Mouse (Mus musculus) mouse embryonic stem cell (cell line): ENCODE measurements at regions not wholly inside any gene's neighbourhood (a gene's known extent, or its start where the extent isn't known, plus 50 kb on each side); places are given as distances from the start of the nearest gene placed in this dataset.

Experiments
- in situ Hi-C, 2 experiments: fragments of 300-500 bp; cut with MboI; formaldehyde crosslinking; loops; 1 replicate in 1 of 2; 3 replicates in 1 of 2; pipeline ENCODE4 v1.14.3; 2019 to 2020; ENCODE audit warnings: low sequenced_read_pairs in 2 of 2, low pct_unique_long_range_greater_than_20kb in 1 of 2, mixed read lengths in 1 of 2; ENCODE audit not compliant: unreplicated experiment in 1 of 2

GRCm38 (mm10) chr12:27575629-27576028 lies 233.3 kb upstream of the Sox11 start:
- in situ Hi-C loops = no loop called here

- in situ Hi-C loops = no loop called here
Measured at GRCm38 (mm10) chr12:27567250-27567649, 224.9 kb upstream of the Sox11 start.

- in situ Hi-C loops = no loop called here
Measured at GRCm38 (mm10) chr12:27565965-27566507, 223.7 kb upstream of the Sox11 start.

GRCm38 (mm10) chr12:27564641-27565306 lies 222.4 kb upstream of the Sox11 start:
- in situ Hi-C loops = no loop called here

- in situ Hi-C loops = no loop called here
Measured at GRCm38 (mm10) chr12:27563900-27564299, 221.5 kb upstream of the Sox11 start.

GRCm38 (mm10) chr12:27552809-27553208 lies 210.4 kb upstream of the Sox11 start:
- in situ Hi-C loops = no loop called here

GRCm38 (mm10) chr12:27538210-27538609 lies 195.8 kb upstream of the Sox11 start:
- in situ Hi-C loops = no loop called here

- in situ Hi-C loops = no loop called here
Measured at GRCm38 (mm10) chr12:27537507-27537906, 195.1 kb upstream of the Sox11 start.

GRCm38 (mm10) chr12:27537017-27537416 lies 194.6 kb upstream of the Sox11 start:
- in situ Hi-C loops = no loop called here

- in situ Hi-C loops = no loop called here
Measured at GRCm38 (mm10) chr12:27525604-27526003, 183.2 kb upstream of the Sox11 start.

GRCm38 (mm10) chr12:27513253-27513652 lies 170.9 kb upstream of the Sox11 start:
- in situ Hi-C loops = no loop called here

- in situ Hi-C loops = no loop called here
Measured at GRCm38 (mm10) chr12:27508226-27508560, 165.8 kb upstream of the Sox11 start.

GRCm38 (mm10) chr12:27507523-27508225 lies 165.3 kb upstream of the Sox11 start:
- in situ Hi-C loops = no loop called here

GRCm38 (mm10) chr12:27502716-27503486 lies 160.5 kb upstream of the Sox11 start:
- in situ Hi-C loops = no loop called here

- in situ Hi-C loops = no loop called here
Measured at GRCm38 (mm10) chr12:27500516-27500915, 158.1 kb upstream of the Sox11 start.

- in situ Hi-C loops = no loop called here
Measured at GRCm38 (mm10) chr12:27499276-27499675, 156.9 kb upstream of the Sox11 start.

- in situ Hi-C loops = no loop called here
Measured at GRCm38 (mm10) chr12:27496826-27497557, 154.6 kb upstream of the Sox11 start.

GRCm38 (mm10) chr12:27492270-27492669 lies 149.9 kb upstream of the Sox11 start:
- in situ Hi-C loops = no loop called here

GRCm38 (mm10) chr12:27481230-27481629 lies 138.9 kb upstream of the Sox11 start:
- in situ Hi-C loops = no loop called here
